Mouse (Mus musculus) spleen, adult 12 weeks (tissue): ENCODE measurements around the gene Zc3h12a.
A peak's percentile ranks its signal among the peaks of the same experiment; 100 is the strongest.

Experiments used
- DNase-seq: peaks from one replicate; pipeline ENCODE4 v3.0.0; 2022; ENCODE audit warnings: low spot score

The Zc3h12a gene

GRCm38 (mm10) chr4:125127305-125128084 lies at the start of gene Zc3h12a:
Gene Zc3h12a (minus strand): TSS chr4:125127840.
- DNase-seq: peak; percentile 81

DNA sequence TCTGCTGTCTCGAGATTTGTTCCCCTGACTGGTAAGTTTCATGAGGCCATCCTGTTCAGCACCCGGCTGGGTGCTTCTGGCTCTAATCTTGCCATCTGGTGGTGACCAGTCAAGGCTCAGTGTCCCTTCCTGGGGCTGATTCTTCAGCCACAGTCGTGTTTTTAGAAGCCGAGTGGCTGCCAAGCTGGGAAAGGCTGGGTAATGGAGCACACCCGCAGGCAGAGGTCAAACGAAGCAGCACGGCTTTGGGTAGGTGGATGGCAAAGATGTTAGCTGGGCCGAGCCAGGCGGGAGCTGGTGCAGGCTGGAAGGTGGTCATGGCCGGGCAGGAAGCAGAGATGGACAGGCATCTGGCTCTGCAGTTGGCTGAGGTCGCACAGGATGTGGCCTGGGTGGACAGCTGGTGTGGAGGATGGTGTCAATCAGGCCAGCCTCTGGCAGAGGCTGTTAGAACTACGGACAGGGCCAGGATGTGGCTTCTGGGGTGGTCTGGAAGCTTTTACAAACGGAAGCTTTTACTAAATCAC lies 49.1 kb upstream of the Zc3h12a start:
- DNase-seq: no peak

DNA sequence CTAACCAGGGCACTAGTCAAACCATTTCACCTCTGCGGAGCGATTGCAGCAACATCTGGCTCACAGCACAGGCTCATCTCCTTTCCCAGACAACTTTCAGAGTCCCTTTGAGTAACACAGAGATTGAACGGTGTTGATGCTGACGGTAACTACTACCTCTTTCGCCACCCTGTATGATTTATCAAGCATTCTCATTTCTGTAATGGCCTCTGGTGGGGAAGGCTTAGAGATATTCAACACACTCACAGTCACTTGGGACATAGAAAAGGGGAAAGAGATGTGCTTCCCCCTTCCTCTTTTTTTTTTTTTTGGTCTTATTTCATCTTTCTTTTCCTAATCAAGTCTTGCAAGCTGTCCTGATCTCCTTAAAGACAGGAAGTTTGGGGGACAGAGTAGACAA lies 48.5 kb upstream of the Zc3h12a start:
- no peak for DNase-seq

DNA sequence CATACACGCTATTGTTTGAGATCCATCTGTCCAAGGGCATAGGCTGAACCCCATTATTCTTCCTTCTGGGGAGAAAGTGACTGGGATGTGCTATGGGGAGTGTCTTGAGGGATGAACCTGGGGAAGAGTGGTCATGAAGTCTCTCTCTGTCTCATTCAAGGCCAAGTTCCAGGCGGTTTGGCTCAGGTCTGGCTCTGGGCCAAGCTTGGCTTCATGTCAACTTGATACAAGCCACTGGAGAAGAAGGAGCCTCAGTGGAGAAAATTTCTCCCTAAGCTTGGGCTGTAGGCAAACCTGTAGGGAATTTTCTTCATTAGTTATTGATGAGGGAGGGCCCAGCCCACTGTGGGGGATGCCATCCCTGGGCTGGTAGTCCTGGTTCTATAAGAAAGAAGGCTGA lies 48.0 kb upstream of the Zc3h12a start:
- DNase-seq: no peak

DNA sequence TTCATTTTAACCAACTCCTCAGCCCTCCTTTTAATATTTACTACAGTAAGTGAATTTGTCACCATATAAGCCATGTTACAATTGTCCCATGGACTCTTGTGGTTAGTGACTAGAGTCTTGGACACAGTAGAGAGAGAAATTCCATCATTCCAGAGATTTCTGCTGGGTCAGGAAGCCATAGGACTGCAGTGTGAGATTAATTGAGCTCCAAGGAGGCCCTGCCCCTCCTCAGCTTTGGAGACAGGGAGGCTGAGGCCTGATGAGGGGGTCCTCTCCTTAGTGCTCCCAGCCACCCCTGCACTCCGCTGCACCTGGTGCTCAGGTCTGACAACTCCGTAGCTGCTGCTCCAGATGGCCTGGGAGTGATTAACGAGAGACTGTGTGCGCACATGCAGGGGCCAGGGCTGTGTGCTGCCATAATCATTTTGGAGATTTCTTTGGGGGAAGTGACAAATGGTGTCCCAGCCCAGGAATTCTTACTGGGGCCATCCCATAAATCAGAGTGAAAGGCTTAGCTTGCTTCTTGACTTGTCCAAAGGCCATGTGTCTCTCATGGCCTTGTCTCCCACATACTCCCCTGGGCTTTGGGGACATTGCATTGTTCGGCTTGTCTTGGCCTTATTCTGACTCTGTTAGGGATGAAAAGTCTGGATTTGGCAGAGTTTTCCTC lies 47.0 kb upstream of the Zc3h12a start:
- DNase-seq: no peak

GRCm38 (mm10) chr4:125173150-125173549 lies 45.5 kb upstream of the Zc3h12a start:
- DNase-seq: no peak

DNA sequence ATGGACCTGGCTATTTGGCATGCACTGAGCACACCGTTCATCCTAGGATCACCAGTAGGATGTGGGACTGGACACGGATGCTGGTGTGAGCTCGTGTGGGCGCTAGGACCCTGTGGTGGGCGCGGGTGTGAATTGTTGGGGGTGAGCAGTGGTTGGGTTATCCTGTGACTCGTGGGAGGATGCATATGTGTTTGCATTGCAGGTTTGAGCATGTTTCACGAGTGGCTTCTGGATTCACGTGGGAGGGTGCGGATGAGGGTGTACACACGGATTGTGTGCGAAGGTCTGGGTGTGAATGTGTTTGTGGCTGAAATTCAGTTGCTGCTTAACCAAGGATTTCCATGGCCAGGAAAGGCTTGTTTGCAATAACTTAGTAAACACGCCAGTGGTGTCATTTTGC lies 45.1 kb upstream of the Zc3h12a start:
- DNase-seq: no peak

- DNase-seq: no peak
Measured at GRCm38 (mm10) chr4:125167723-125168122, 40.1 kb upstream of the Zc3h12a start.

- no peak for DNase-seq
Measured at GRCm38 (mm10) chr4:125164861-125165260, 37.2 kb upstream of the Zc3h12a start.

- no peak for DNase-seq
Measured at GRCm38 (mm10) chr4:125162701-125163100, 35.1 kb upstream of the Zc3h12a start.

GRCm38 (mm10) chr4:125161392-125161791 lies 33.8 kb upstream of the Zc3h12a start:
- no peak for DNase-seq

DNA sequence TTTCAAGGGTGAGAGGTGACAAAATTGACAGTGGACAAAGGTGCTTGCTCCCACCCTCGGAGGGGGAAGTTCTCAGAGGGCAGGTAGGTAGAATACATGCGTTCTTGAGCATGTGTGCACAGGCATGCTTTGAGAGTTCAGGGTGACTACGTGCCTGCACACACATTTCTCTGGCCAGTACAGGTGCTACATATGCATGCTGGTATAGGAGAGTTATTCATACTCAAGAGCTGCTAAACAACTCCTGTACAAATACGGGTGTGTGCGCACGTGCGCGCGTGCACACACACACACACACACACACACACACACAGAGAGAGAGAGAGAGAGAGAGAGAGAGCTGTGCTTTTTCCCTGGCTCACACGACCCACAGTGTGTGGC lies 33.3 kb upstream of the Zc3h12a start:
- no peak for DNase-seq

- DNase-seq: peak; percentile 53
Measured at GRCm38 (mm10) chr4:125160320-125160950, 32.8 kb upstream of the Zc3h12a start.

DNA sequence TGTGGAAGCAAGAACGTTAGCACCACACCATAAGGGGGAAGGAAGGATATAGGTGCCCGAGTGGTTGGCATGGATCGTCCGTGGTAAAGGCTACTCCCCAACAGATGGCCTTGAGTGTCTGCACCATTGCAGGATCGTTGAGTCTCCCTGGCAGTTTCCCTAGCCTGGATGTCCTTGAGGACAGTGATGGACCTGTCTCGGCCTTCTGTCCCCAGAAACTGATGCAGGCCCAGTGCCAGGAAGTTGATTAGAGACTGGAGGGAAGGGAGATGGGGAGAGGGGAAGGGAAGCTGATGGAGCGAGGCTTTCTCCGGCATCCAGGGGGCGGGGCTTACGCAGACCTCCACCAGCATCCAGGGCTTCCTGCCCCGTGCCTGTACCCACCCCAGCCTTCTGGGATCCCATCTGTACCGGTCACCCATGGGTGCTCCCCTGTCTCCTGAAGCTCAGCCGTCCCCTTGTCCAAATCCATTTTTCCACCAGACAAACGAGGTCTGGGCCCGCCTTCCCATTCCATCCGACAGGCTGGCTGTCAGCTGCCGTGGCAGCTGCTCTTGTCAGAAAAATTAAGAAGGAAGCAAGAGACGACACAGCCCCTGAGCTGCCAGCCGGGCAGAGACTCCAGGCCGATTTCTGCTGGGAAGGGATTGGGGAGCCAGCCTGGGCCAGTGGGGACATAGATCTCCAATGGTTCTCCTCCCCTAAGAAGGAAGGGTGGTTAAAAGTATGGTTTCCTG lies 31.1 kb upstream of the Zc3h12a start:
- no peak for DNase-seq

DNA sequence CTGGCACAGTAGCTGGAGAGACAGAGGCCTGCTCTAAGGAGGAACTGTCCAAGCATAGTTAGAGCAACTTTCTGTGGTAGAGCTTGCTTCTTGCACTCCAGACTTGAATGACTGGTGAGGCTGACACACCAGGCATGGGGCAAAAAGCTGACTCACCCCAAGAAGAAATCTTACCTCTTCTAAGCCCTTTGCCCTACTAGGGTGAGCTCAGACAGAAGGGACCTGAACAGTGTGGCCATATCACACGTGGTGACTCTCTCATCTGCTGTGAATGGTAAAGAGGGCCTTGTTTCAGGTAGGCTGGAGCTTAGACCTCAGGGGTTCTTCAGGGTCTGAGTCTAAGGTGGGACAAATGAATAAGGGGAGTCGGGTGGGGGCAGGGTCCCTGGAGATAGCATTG lies 30.4 kb upstream of the Zc3h12a start:
- no peak for DNase-seq

DNA sequence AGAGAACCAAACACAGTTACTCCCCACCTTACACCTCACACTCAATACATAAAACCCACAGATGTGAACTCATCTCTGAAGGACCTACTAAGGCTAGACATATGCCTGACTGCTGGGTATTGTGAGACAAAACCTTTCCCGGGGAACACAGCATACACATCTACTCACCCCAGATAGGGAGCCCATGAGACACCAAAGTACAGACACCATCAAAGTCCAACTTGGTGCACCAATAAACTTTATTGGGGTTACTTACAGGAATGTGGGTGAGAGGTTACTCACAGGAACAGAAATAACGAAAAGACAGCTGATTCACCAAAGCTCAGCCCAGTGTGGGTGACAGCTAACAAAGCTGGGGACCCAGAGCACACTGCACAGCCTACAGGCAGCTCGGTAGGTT lies 29.7 kb upstream of the Zc3h12a start:
- no peak for DNase-seq

DNA sequence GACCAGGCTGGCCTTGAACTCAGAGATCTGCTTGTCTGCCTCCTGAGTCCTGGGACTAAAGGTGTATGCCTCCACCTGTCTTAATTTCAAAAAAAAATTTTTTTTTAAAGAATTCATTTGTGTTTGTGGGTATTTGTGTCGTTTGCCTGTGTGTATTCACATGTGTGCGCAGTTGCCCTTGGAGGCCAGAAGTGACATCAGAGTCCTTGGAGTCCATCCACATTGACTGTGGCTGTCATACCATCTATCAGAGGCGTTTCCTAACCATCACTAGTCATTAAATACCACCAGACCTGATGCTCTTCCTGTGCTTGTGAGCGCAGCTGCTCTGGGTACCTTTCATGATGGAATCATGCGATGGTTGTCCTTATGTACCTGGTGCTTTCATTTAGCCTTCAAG lies 28.0 kb upstream of the Zc3h12a start:
- no peak for DNase-seq

GRCm38 (mm10) chr4:125153659-125154241 lies 26.1 kb upstream of the Zc3h12a start:
- DNase-seq: no peak

- no peak for DNase-seq
Measured at GRCm38 (mm10) chr4:125152469-125152868, 24.8 kb upstream of the Zc3h12a start.

GRCm38 (mm10) chr4:125149460-125149859 lies 21.8 kb upstream of the Zc3h12a start:
- DNase-seq: no peak

DNA sequence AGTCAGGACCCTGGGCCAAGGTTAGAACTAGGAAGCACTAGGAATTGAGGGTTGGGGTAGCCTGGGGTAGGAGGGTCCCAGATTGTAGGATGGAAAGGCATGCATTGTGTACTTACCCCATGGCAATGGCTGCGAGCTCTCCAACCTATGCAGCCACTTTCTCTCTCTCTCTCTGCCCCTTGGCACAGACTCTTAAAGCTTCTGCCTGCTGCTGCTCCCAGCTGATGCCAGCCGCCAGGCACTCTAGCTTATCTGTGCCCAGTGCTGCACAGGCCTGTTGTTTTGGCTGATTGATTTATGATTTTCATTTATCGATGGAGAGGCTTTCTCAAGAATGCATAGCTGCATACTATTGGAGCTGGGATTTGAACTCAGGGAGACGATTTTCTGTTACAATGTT lies 20.3 kb upstream of the Zc3h12a start:
- DNase-seq: no peak

- DNase-seq: no peak
Measured at GRCm38 (mm10) chr4:125145213-125145612, 17.6 kb upstream of the Zc3h12a start.
